Mouse (Mus musculus): ENCODE measurements at regions not wholly inside any gene's neighbourhood (a gene's known extent, or its start where the extent isn't known, plus 50 kb on each side); places are given as distances from the start of the nearest gene placed in this dataset.

- no peak for TF ChIP-seq CTCF (IDR thresholded peaks at IDR 0.05; ENCODE audit: low read depth)
- no peak for TF ChIP-seq EP300 (IDR thresholded peaks at IDR 0.05; ENCODE audit: low read depth)
Observed at GRCm38 (mm10) chr1:186013413-186013812, 103.7 kb downstream of the Lyplal1 start.
